Mouse (Mus musculus) cerebral cortex, adult 2 months (tissue): Measurements from ENCODE around the gene Iqch.

Source experiments
- WGBS: fragments of 180-500 bp; shearing (Covaris S2); methylation state at CpG from one replicate; pipeline ENCODE4 v1.1.7; 2018; 5-methylcytosine and 5-hydroxymethylcytosine counted together

Iqch gene

GRCm38 (mm10) chr9:63495786-63496185, 106.5 kb downstream of the Iqch start:
- 91% methylated on average over 2 of the region's 2 CpGs for WGBS

GRCm38 (mm10) chr9:63493746-63494145, 108.5 kb downstream of the Iqch start:
- WGBS: 75% methylated on average over 4 of the region's 4 CpGs

GRCm38 (mm10) chr9:63492291-63492690, 110.0 kb downstream of the Iqch start:
- WGBS: 47% methylated on average over 9 of the region's 9 CpGs

GRCm38 (mm10) chr9:63490521-63491307, 111.6 kb downstream of the Iqch start:
- 56% methylated on average over 12 of the region's 12 CpGs for WGBS

GRCm38 (mm10) chr9:63489156-63489555, 113.1 kb downstream of the Iqch start:
- 85% methylated on average over 6 of the region's 6 CpGs for WGBS

GRCm38 (mm10) chr9:63465561-63465960, 136.7 kb downstream of the Iqch start:
- WGBS: 91% methylated on average over 3 of the region's 3 CpGs

- 74% methylated on average over 2 of the region's 2 CpGs for WGBS
Observed at GRCm38 (mm10) chr9:63462296-63462695, 140.0 kb downstream of the Iqch start.

GRCm38 (mm10) chr9:63454341-63454740, 148.0 kb downstream of the Iqch start:
- 92% methylated on average over 5 of the region's 5 CpGs for WGBS

- 62% methylated on average over 4 of the region's 4 CpGs for WGBS
Observed at GRCm38 (mm10) chr9:63450531-63451030, 151.7 kb downstream of the Iqch start.

GRCm38 (mm10) chr9:63443695-63444094, 158.6 kb downstream of the Iqch start:
- WGBS: 95% methylated on average over 6 of the region's 6 CpGs

- 86% methylated on average over 1 of the region's 1 CpGs for WGBS
Observed at GRCm38 (mm10) chr9:63430652-63431051, 171.6 kb downstream of the Iqch start.

- 46% methylated on average over 9 of the region's 9 CpGs for whole genome bisulfite sequencing
Observed at GRCm38 (mm10) chr9:63421096-63421736, 181.1 kb downstream of the Iqch start.

GRCm38 (mm10) chr9:63420396-63420795, 181.9 kb downstream of the Iqch start:
- 59% methylated on average over 6 of the region's 6 CpGs for WGBS

GRCm38 (mm10) chr9:63400176-63400575, 202.1 kb downstream of the Iqch start:
- WGBS: 93% methylated on average over 1 of the region's 1 CpGs

GRCm38 (mm10) chr9:63399463-63399815, 202.9 kb downstream of the Iqch start:
- 3% methylated on average over 8 of the region's 8 CpGs for WGBS

GRCm38 (mm10) chr9:63398611-63399462, 203.5 kb downstream of the Iqch start, which contains the start of gene 2300009A05Rik:
Gene 2300009A05Rik (minus strand): TSS chr9:63399246.
- under 1% methylated on average over 71 of the region's 74 CpGs for WGBS

GRCm38 (mm10) chr9:63395612-63396011, 206.7 kb downstream of the Iqch start:
- 55% methylated on average over 7 of the region's 7 CpGs for WGBS

- 86% methylated on average over 2 of the region's 2 CpGs for WGBS
Observed at GRCm38 (mm10) chr9:63391307-63391706, 211.0 kb downstream of the Iqch start.

GRCm38 (mm10) chr9:63382761-63383160, 219.5 kb downstream of the Iqch start:
- WGBS: 90% methylated on average over 4 of the region's 4 CpGs

GRCm38 (mm10) chr9:63380326-63380725, 222.0 kb downstream of the Iqch start:
- 90% methylated on average over 3 of the region's 3 CpGs for WGBS

GRCm38 (mm10) chr9:63378174-63378573, 224.1 kb downstream of the Iqch start:
- WGBS: 8% methylated on average over 8 of the region's 8 CpGs
